Mouse (Mus musculus) thymus, postnatal 10 days (tissue): ENCODE measurements around the gene Ech1.

Source experiments
- DNase-seq, 2 experiments: peaks; one replicate each; pipeline ENCODE4 v3.0.0; 2021; ENCODE audit warnings: low spot score in 2 of 2

Gene Ech1

DNA sequence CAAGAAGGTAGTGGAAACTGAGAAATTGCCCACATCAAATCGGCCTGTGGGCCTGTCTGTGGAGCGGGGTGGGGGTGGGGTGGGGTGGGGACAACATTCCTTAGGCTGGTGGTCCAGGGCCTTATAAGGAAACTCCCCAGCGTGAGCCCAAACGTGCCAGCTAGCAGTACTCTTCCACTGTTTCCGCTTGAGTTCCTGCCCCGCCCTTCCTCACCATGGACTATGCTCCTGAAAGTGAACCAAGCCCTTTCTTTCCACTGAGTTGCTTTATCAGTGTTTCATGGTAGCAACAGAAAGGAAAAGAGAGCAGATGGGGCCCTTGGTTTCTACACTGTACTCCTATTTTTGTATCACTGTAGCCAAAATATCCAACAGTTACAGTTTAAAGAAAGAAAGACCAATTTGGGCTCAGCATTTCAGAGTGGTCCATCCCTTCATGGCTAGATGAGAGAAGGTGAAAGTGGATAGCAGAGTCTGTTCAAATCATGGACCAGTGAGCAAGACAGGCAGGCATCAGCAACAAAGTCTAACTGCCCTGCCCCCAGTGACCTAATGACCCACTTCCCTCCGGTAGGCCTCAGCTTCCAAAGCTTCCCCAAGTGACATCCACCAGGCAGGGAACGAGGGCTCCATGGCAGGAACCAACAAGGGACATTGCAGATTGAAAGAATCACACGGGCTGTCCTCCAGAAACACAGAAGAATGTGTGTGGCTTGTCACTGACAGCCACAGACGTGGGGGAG, 22.0 kb upstream of the Ech1 start:
- DNase-seq: no peak

- no peak for DNase-seq
Observed at GRCm38 (mm10) chr7:28803756-28804155, 21.3 kb upstream of the Ech1 start.

- no peak for DNase-seq
Observed at GRCm38 (mm10) chr7:28806869-28807268, 18.1 kb upstream of the Ech1 start.

- no peak for DNase-seq
Observed at GRCm38 (mm10) chr7:28807641-28808220, 17.3 kb upstream of the Ech1 start.

DNA sequence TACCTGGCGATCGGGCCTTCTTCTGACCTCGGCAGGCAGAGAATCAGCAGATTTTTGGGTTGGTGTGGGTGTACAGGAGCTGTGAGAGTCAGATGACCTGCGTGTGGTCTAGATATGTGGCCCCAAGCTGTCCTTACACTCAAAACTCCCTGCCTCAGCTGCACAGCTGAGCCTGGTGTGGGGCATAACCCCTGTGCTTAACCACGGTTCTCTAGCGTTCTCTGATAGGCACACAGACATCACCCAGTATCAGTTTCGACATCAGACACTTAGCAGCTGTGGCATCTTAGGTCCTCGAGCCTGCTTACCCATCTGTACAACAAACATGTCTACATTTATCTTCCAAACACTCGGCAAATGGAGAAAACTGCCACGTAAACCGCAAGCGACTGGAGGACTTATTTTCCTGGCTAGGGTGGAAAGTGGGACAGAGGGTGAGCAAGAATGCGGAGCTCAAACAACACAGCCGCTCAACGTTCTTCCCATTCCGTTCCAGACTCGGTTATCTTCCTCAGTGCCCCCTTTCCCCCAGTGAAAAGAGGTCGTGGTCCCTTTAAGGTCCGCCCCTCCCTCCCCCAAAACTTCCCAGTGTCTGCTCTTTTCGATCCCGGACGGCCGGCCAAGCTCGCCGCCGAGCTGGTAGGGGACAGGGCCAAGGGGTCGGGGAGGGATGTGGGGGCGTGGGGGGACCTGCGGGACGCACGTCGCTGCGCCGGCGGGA, 16.6 kb upstream of the Ech1 start, which contains the start of gene Hnrnpl:
Hnrnpl (plus strand) TSS at position 321 of the 721 bp plus-strand sequence.
- DNase-seq: peak; percentile 59 to 64

- peak; percentile 96 to 97 for DNase-seq
Observed at GRCm38 (mm10) chr7:28808957-28809393, 16.0 kb upstream of the Ech1 start.

- peak; percentile 64 to 69 for DNase-seq
Observed at GRCm38 (mm10) chr7:28809401-28810089, 15.5 kb upstream of the Ech1 start.

DNA sequence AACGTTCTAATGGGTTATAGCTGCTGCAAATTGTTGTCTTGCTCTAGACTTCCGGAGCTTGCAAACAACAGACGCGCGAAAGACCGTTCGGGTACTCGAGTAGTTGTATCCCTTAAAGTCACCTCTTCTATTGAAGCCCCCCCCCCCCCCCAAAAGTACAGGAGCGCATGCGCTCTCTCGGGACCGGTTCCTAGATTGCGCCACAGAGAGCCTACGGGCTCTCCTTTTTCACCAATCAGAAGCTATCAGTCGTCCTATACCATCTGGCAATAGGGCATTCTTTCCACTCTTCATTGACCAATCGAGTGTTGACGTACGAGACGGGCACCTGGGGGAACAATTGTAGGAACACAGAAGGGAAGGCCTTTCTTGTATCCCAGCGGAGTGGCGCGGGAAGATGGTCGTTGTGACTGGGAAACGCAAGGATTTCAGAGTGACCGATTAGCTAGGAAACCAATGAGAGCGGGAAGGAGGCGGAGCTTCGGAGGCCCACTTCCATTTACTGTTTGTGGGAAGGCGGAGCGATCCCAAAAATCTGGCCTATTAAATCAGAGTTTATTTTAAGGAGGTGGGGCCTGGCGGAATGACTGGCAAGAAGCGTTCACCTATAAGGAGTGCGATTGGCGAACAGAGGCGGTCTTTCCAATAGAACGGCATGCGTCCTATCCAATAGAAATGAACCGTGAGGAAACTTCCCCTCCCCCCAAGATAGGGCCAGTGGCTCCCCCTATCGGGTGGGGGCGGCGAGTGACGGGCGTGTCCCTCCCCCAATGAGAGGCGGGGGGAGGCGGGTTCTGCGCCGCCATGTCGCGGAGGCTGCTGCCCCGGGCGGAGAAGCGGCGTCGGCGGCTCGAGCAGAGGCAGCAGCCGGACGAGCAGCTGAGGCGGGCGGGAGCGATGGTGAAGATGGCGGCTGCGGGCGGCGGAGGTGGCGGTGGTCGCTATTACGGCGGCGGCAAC, 14.6 kb upstream of the Ech1 start:
- peak; percentile 98 to 99 for DNase-seq

DNA sequence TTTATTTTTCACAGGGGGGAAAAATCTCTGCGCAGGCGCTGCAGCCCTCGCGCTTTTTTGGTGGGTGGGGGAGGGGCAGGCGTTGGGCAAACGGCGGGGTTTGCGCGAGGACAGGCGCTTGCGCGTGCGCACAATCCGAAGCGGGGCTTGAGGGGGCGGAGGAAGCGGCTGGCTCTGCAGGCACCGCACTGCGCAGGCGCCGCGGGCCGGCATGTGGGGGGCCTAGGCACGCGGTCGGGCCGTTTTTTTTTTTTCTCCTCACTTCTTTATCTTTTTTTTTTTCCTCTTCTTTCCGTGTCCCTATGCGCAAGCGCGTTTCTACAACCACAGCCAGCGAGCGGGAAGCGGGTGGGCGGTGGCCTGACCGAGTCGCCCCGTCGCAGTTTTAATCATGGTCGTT, 13.8 kb upstream of the Ech1 start:
- peak; percentile 94 to 97 for DNase-seq

- no peak for DNase-seq
Observed at GRCm38 (mm10) chr7:28811640-28812275, 13.3 kb upstream of the Ech1 start.

DNA sequence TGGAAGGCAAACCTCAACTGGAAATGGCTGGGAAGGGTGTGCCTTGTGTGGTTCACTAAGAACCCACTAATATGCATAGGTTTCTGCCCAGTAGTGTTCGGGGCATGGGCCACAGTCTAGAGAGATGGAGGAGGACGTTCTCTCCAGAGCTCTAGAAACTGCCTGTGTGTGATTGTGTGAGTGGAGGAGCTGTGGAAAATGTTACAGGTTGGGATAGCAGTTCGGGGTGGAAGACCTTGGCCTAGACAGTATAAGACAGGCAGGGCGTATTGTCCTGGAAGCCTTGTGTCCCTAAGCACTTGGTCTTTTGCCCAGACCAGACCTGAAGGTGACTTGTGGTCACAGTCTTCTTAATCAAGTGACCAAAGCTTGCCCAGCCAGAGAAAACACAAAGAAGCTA, 12.6 kb upstream of the Ech1 start:
- DNase-seq: no peak

- DNase-seq: no peak
Observed at GRCm38 (mm10) chr7:28812949-28813348, 12.1 kb upstream of the Ech1 start.

DNA sequence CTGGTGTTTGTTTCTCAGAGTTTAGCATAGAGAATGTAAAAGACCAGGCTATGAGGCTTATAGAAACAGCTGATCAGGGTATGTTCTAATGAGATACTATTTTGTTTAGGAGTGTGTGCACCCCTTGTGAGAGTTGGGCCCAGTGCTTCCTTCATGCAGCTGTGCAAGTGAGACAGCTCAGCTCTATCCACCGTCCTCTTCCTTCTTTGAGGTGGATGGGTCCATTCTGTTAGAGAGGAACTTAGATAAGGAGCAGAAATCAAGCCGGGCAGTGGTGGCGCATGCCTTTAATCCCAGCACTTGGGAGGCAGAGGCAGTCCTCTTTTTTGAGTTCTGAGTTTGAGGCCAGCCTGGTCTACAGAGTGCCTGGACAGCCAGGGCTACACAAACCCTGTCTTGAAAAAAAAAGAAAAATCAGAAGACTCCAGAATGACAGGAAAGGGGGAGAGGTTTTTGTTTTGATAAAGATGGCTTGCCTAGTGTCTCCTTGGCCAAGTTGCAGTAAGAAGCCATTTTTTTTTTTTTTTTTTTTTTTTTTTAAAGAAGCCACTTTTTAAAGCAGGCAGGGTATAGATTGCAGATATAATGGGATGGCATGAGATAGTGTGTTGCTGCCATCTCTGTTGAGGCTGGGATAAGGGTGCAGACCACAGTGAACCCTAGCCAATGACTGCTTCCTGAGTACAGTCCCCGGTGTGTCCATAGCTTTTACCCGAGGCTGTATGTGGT, 10.5 kb upstream of the Ech1 start:
- DNase-seq: no peak

DNA sequence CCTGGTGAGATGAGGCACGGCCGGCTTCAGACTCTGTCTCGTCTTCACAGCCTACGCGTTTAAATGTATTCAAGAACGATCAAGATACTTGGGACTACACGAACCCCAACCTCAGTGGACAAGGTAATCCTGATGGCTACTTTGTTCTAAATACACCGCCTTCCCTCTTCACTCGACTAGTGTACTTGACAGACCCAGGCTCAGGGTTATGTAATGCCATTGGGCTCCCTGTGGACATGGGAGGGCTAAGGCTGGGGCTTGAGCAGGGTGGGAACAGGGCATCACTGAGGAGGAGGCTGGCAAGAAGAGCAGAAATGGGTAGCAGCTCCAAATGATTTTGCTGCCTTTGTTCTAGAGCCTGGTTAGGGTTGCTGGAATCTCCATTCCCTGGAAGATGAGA, 9.8 kb upstream of the Ech1 start:
- no peak for DNase-seq

DNA sequence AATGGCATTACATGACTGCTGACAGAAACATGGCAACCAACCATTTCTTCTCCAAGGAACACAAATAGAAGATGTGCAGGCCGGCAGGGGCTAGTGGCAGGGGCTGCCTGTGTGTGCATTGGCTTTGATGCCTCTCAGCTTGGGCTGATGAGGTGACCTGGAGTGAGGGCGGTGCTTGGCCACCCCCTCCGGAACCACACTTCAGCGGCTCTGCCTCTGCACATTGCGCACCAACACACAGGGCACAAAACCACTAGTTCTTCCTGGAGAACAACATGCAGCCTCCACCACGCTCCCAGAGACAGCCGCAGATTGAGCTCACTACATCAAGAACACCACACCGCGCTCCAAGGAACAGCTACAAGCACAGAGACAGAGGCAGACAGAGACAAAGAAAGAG, 8.8 kb upstream of the Ech1 start:
- DNase-seq: no peak

- DNase-seq: no peak
Observed at GRCm38 (mm10) chr7:28816920-28817319, 8.1 kb upstream of the Ech1 start.

GRCm38 (mm10) chr7:28817524-28817923, 7.5 kb upstream of the Ech1 start:
- DNase-seq: no peak

DNA sequence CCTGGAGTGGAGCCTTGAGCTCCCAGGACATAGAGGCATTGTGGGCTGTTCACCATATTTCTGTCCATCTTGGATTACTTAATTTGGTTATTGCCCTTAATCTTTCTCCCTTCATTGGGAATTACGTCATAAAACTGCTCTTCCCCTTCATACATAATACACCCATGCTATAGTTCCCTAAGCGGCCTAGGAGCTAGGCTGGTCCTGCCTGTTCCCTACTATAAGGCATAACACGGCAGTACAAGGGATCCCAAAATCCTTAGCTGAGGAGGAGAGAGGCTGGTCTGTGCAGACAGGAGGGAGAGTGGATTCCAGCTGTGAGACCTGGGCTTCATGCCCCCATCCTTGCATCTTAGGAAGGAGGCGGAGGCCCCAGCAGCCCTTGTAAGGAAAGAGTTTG, 7.1 kb upstream of the Ech1 start:
- DNase-seq: no peak

- no peak for DNase-seq
Observed at GRCm38 (mm10) chr7:28818436-28818835, 6.6 kb upstream of the Ech1 start.
